Mouse (Mus musculus) G1E-ER4 (cell line): ENCODE data around the gene Mllt6. TPM values are rescaled to one million over a fixed set of nuclear protein-coding genes. Genes with fewer than 3 reads are reported as not detected.

Source experiments
- GATA1 ChIP-seq: IDR thresholded peaks from one replicate; pipeline ENCODE4 v1.8.0; 2012; ENCODE audit warnings: low read length, inconsistent platforms
- polyA plus RNA-seq: library from polyadenylated mRNA; stranded (reverse); fragments of >175 nt; gene quantifications from 2 replicates; pipeline ENCODE4 v1.2.3, GENCODE M21; 2012

Gene Mllt6
- polyA plus RNA-seq, 1 experiment, result 42.2 TPM

DNA sequence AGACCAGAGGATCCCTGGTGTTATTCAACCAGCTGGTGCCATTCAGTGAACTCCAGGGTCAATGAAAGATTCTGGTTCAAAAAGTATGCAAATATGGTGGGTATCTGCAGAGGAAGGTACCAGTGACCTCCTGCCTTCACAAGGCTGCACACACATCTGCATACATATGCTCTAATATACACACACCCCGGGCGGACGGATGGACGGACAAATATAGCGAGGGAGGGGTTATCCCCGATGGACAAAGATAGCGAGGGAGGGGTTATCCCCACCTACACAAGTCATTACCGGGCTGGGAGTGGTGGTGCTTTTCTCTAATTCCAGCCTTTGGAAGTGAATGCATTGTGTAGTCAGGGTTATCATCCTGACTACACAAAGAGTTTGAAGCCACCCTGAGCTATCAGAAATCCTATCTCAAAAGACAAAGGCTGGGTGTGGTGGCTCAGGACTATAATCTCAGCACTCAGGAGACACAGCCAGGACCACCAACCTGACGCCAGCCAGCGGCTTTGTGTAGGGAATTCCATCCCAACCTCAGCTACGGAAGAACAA, 27.7 kb upstream of the Mllt6 start:
- TF ChIP-seq GATA1, result no peak

DNA sequence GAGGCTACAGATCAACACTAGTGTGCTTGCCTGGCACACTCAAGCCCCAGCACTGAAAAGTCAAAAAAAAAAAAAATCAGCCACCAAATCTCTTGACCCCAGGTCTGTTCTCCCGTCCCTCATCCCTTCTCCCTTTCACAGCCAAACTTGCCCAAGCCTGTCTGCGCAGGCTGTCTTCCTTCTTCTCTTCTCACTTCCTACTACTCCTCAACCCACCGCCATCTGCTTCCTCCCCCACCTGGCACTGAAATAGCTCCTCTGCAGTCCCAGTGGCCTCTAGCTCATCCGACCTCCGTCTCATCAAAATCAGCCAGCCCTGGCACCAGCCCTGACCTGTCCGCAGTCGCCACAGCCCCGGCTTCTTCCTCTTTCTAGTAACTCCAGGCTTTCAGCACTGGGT, 21.5 kb upstream of the Mllt6 start:
- no peak for TF ChIP-seq GATA1

DNA sequence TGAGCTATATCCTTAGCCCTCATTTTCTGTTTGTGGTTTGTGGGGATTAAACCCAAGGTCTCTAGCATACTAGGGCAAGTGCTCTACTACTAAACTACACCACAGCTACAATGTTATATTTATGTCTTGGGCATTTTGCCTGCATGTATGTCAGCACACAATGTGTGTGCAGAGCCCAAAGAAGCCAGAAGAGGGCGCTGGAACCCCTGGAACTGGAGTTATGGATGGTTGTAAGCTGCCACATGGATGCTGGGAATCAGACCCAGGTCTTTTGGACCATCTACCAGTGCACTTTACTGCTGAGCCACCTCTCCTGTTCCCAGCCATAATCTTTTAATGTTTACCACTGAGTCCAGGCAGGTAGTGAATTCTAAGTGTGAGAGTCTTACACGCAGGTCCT, 20.5 kb upstream of the Mllt6 start:
- TF ChIP-seq GATA1, result no peak

DNA sequence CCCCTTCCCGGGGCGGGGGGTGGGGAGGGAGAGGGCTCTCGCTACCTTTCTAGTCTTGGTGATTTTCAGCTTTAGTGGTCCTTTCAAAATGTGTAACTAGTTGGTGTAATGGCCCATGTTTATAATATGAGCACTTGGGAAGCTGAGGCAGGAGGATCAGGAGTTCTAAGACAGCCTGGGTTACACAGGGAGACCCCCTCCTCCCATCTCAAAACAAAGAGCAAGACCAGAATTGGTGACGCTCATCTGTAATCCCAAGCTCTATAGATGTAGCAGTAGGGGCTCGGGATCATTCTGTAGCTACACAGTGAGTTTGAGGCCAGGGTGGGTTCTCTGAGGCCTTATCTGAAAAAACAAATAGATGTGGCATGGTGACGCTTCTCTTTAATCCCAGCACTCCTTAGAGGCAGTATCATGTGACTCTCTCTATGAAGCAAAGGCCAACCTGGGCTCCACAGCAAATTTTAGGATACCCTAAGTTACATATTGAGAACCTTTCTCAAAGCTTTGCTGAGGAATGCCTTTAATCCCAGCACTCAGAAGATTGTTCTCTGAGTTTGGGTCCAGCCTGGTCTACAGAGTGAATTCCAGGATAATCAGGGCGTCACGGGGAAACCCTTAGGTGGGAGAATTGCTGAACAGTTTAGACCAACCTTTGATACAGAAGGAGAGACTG, 19.7 kb upstream of the Mllt6 start:
- no peak for TF ChIP-seq GATA1

DNA sequence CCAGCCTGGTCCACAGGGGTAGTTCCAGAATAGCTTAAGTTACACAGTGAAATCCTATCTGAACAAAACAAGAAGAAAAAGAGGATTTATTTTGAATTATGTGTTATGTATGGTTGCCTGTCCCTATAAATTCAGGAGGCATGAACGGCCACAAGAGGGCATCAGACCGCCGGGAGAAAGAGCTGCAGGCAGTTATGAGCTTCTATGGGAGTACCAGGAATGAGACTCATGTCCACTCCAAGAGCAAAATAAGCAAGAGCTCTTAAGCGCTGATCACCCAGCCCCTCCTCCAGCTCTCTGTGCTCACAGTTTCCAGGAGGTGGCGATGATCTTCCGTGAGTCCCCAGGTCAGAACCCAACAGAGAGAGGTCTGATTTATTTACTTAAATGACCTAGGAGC, 18.4 kb upstream of the Mllt6 start:
- TF ChIP-seq GATA1, result no peak

DNA sequence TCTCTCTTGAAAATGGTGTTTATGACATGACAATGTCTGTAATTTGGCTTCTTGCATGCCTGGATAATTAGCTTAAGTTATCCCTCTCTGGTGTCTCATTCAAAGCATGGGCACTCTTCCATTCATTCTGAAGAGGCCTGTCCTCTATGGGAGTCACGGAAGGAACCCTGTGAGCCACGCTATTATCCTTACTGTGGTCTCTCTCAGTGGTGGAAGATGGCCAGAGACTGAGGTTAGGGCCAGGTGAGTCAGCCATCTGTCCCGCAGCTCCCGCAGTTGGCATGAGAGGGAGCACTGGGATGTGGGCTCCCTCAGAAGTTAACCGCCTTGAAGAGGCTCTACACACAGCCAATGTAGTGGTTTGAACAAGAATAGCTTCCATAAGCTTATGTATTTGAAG, 12.9 kb upstream of the Mllt6 start:
- no peak for TF ChIP-seq GATA1

DNA sequence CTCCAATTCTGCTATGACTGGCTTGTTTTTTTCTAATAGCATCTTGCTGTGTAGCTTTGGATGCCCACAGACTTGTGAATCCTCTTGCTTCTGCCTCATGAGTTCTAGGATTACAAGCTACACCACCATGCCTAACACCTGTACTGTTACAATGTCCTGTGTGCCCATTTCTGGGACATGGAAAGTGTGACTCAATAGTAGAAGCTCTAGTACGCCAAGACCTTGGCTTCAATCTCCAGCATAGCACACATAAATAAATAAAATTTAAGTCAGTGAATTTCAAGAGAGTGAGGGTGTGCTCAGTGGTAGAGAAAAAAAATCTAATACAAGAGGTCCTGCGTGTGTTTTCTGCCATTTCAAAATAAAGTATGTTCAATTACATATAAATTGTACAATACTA, 9.0 kb upstream of the Mllt6 start:
- TF ChIP-seq GATA1, result no peak

DNA sequence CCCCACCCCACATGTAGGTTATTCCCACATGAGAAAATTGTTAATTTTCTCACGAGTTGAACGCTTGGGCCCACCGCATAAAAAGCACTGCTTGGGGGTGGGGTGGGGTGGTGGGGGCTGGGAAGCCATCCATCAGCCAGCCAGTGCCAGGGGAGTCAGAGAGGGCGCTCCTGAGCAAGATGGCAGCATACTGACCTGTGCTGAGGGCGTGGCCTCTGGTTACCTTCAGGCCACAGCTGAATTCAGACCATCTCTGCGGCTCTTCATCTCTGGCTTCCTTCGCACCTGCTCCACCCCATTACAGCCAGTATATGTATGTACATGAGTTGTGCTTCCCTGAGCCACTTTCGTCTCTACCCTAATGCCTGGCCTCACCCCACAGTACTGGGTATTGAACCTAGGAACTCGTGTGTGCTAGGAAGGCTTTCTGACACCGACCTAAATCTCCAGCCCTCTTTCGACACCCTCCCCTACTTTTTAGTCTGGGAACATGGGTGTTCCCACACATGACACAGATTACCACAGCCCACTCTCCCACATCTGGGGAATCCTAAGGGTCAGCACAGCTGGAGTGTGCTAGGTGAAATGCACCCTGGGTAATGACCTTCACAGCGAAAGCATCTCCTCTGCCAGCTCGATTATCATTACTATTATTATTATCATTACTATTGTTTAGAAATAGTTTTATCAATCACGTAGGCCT, 6.8 kb upstream of the Mllt6 start:
- TF ChIP-seq GATA1, result no peak

DNA sequence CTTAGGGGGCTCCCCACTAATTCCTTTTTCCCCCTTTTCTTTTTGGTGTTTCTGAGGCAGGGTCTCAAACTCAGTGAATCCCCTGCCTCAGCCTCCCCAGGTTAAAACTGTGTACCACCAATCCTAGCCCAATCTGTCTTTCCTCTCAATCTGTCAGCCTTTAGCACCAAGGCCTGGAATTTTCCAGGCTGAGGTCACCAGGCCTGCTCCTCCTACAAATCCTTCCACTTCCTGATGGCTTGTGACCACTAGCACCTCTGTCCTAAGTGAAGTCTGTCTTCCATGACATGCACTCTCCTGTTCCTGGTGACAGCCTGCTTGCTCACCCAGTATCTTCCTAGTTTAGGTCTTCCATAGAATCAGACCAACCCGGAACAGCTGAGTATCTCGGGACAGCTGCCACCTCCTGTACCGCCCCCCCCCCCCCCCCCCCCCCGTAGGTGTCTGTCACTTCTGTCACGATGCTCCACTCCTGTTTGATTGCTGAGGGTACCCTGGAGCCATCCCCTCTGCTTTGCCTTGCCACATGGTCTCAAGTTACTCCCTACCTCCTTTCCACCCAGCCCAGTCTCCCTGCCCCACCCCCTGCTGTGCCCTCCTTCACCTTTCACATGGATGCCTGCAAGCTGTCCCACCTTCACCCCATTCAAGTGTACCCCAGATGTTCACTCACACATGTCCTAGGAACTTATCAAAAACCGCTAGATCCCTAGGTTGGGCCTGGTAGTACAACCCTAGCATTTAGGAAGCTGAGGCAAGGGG, 5.8 kb upstream of the Mllt6 start:
- no peak for TF ChIP-seq GATA1

DNA sequence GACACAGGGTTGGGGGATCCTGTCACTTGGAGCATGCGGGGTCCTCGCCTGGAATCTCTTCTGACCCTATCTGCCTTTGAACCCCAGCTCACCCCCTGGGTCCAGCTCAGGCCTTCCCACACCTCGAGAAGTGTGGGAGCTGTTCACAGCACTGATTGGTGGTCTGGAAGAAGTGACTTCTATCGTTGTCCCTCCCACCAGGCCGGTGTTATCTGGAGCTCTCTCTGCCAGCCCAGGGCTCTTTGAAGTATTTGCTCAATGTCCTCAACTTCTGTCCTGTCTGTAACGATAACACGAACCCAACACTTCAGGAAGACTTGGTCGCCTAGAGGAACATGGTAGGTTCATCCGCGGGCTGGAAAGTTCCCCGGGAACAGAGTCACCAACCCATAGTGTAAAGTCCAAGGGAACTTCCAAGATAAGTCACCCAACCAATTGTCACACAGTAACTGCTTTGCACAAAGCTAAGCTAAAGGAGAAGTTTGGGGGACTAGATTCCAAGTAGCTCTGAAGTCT, 4.4 kb upstream of the Mllt6 start:
- no peak for TF ChIP-seq GATA1

DNA sequence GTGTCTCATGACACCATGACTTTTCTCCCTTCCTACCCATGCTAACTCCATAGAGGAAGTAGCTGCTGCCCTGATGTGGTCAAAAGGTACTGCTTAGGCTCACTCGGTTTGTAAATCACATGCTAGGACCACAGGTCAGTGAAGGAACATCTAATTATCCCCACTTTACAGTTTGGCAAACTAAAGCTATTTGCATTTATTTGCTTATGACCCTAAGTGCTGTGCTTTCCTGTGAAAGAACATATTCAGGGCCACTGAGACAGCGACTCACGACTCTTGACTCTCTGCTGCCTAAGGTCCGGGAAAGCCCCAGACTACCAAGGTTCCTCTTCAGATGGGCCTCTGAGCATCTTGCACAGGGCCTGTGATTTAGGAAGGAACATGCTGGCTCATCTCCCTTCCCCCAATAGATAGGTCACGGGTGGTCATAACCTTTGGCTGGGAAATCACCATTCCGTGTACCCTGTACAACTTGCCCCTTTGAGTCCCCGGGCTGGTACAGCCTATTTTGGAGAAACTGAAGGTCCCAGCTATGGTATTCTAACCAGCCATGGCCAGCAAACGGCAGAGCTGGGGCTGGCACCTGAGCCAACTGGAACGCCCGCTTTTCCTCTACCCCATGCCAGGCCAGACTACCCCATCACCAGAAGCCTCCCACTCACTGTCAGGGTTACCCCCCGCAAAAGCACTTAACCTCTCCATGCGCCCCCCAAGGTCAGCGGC, 3.8 kb upstream of the Mllt6 start:
- no peak for TF ChIP-seq GATA1

DNA sequence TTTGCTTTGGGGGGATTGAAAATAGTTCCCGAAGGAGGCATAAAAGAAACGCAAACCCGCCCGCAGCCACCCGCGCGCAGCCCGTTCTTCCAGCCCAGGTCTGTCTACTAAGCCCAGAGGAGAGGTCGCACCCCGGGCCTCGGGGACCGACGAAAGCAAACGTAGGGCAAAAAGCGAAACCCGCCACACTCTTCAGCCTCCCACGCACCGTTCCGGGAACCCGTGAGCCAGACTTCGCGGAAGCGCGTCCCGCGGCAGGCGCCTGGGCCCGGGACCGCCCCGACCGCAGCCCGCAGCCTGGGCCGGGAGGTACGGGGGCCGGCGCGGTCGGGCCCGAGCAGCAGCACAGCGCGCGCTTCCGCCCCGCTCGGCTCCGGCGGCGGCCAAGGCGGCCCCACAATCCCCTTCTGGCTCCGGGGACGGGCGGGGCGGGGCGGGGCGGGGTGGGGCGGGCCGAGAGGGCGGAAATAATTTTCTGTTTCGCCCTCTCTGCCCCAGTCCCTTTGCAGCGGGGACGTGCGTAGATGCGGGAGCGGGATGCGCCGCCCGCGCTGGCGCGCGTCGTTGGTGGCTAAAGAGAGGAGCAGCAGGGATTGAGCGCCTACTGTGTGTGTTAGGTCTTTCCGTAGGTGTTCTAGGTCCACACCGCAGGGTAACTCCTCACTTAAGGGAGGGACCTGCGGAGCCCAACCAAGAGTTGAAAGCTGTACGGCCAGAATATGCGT, 3.1 kb upstream of the Mllt6 start:
- TF ChIP-seq GATA1, result no peak

DNA sequence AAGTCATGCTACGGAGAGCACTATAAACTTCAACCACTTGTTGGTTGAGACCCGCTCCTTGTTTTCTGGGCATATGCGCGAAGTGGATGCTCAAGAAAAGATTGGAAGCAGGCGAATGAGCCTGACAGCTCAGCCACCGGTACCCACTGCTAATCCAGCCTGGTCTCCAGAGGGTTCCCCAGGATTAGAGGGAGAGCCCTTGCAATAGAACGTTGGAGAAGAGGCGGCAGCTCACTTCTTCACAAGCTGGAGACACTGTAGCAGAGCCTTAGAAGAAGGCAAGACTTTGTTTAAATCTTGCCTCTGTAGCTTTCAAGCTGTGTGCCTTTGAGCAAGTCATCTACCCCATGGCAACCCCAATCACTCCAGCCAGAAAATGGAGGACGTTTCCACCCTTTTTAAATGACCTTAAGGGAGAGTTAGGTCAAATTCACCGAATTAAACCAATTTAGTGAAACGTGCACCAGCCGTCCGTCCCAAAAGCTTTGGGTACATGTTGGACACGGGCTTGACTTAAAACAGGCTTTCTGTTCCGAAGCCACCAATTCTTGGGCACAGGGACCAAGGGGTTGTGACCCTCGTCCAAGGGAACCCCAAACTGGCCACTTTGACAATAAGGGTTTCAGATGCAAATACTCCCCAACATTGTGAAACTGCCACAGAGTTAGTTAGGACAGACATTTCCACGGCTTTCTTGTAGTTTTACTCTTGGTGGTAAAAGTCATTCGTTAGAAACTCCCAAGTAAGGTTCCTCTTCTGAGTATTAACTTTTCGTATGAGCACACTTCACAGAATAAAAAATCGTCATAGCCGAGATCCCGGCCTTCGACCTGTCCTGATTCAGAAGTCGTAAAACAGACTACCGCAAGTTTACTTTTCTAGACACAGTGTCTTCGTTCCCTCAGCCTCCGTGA, 2.2 kb upstream of the Mllt6 start:
- no peak for TF ChIP-seq GATA1

DNA sequence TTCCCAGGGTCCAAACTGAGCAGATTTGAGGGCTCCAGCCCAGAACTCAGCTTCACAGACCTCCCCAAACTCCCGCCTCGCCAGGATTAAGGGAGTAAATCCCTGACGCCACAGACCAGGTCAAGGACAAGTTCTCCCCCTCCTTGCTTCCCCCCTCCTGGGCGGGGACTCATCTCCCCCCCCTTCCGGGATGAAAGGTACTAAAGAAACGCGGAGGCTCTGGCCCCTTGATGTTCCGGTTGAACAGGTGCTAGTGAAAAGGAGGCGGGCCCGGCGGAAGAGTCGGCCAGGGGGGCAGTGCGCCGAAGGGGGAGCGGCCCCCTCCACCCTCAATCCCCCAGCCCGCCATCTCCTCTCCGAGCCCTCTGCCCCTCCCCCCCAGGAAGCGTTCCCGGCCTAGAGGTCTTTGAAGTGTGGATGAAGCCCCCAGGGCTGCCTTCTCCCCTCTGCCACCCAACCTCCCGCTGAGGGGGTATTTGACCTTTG, 1.5 kb upstream of the Mllt6 start:
- no peak for TF ChIP-seq GATA1
